Mouse (Mus musculus): ENCODE measurements at regions not wholly inside any gene's neighbourhood (a gene's known extent, or its start where the extent isn't known, plus 50 kb on each side); places are given as distances from the start of the nearest gene placed in this dataset.

DNA sequence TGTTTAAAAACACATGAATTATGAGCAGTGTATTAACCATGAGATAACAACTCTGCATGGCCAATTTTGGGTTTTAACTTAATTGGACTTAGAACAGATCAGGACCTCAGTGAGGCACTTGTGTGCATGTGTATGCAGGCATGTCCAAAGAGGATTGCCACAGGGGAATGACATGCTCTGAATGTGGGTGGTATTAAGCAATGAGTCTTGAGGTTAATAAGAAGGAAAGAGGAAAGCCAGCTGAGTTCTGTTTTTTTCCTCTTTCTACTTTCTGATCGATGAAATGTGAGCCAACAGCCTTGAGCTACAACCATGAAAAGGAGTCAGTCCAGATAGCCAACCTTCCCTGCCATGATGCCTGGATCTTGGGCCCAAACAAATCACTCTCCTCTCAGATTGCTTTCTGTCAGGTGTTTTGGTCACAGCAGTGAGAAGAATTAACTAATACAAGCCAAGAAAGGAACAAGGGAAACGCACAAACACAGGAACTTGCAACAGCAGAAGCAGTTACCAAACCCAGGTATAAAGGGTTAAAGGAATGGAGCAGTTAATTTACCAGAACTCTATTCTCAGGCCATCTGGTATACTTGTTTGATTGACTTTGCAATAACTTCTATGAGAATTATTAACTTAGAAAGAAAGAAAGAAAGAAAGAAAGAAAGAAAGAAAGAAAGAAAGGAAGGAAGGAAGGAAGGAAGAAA, 243.3 kb upstream of the Mmadhc start:
- Histone ChIP-seq H3K9me3 (ENCODE audit: control insufficient read depth) (no peaks in the 10 kb centered on the region), H3K4me1 (replicated peaks; ENCODE audit: control insufficient read depth, insufficient read depth, low read length) (no peaks in the 10 kb centered on the region), H3K4me2 (replicated peaks; ENCODE audit: low read depth) (no peak overlapping the region), H3K4me3 (ENCODE audit: low read depth, low read length) (no peak overlapping the region), H3K36me3 (ENCODE audit: control insufficient read depth, insufficient read depth) (no peaks in the 10 kb centered on the region), H3K27me3 (replicated peaks; ENCODE audit: control insufficient read depth, insufficient read depth, low read length) (no peaks in the 10 kb centered on the region), H3K9ac (ENCODE audit: low read depth, low read length) (no peak overlapping the region), H3K27ac (ENCODE audit: low read depth, low read length) (no peak overlapping the region)
- no peak for ATAC-seq
- no peak for TF ChIP-seq CTCF (IDR thresholded peaks at IDR 0.05; ENCODE audit: low read depth)
- WGBS: 86% methylated on average over 2 of the region's 2 CpGs

DNA sequence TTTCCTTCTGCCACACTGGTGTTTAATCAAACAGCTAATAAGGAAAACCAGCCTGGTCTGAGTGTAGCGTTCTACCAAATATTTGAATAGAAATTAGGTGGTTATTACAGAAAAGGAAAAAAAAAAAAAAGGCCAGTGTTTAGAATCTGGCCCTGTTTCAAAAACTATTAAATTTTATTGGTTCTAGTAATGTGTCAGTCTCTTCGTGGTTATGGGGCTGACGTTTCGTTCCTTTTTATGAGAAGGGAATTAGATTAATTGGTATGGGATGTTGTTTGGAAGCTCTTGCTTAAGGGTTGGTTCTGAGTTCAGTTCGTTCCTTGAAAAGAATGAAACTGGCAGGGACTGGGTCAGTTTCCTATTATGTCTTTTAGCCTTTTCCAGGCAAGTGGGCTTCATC, 241.5 kb upstream of the Mmadhc start:
- ATAC-seq: no peak
- Histone ChIP-seq H3K27ac (ENCODE audit: low read depth, low read length) (no peak overlapping the region), H3K4me2 (replicated peaks; ENCODE audit: low read depth) (no peak overlapping the region), H3K27me3 (replicated peaks; ENCODE audit: control insufficient read depth, insufficient read depth, low read length) (no peaks in the 10 kb centered on the region), H3K9me3 (ENCODE audit: control insufficient read depth) (no peaks in the 10 kb centered on the region), H3K4me3 (ENCODE audit: low read depth, low read length) (no peak overlapping the region), H3K4me1 (replicated peaks; ENCODE audit: control insufficient read depth, insufficient read depth, low read length) (no peaks in the 10 kb centered on the region), H3K9ac (ENCODE audit: low read depth, low read length) (no peak overlapping the region), H3K36me3 (ENCODE audit: control insufficient read depth, insufficient read depth) (no peaks in the 10 kb centered on the region)
- no peak for TF ChIP-seq CTCF (IDR thresholded peaks at IDR 0.05; ENCODE audit: low read depth)
- WGBS: 53% methylated on average over 5 of the region's 5 CpGs

GRCm38 (mm10) chr2:50535085-50535878, 238.7 kb upstream of the Mmadhc start:
- Histone ChIP-seq H3K27ac (ENCODE audit: low read depth, low read length) (no peak overlapping the region), H3K36me3 (ENCODE audit: control insufficient read depth, insufficient read depth) (no peaks in the 10 kb centered on the region), H3K4me1 (replicated peaks; ENCODE audit: control insufficient read depth, insufficient read depth, low read length) (no peaks in the 10 kb centered on the region), H3K9me3 (ENCODE audit: control insufficient read depth) (no peaks in the 10 kb centered on the region), H3K27me3 (replicated peaks; ENCODE audit: control insufficient read depth, insufficient read depth, low read length) (no peaks in the 10 kb centered on the region), H3K4me2 (replicated peaks; ENCODE audit: low read depth) (no peak overlapping the region), H3K4me3 (ENCODE audit: low read depth, low read length) (no peak overlapping the region), H3K9ac (ENCODE audit: low read depth, low read length) (no peak overlapping the region)
- WGBS: 81% methylated on average over 4 of the region's 4 CpGs
- ATAC-seq: no peak
- TF ChIP-seq CTCF (IDR thresholded peaks at IDR 0.05; ENCODE audit: low read depth): no peak

- Histone ChIP-seq H3K27me3 (replicated peaks; ENCODE audit: control insufficient read depth, insufficient read depth, low read length) (no peaks in the 10 kb centered on the region), H3K36me3 (ENCODE audit: control insufficient read depth, insufficient read depth) (no peaks in the 10 kb centered on the region), H3K27ac (ENCODE audit: low read depth, low read length) (no peak overlapping the region), H3K4me2 (replicated peaks; ENCODE audit: low read depth) (no peak overlapping the region), H3K9ac (ENCODE audit: low read depth, low read length) (no peak overlapping the region), H3K4me3 (ENCODE audit: low read depth, low read length) (no peak overlapping the region), H3K4me1 (replicated peaks; ENCODE audit: control insufficient read depth, insufficient read depth, low read length) (no peaks in the 10 kb centered on the region), H3K9me3 (ENCODE audit: control insufficient read depth) (no peaks in the 10 kb centered on the region)
- ATAC-seq: no peak
- TF ChIP-seq CTCF (IDR thresholded peaks at IDR 0.05; ENCODE audit: low read depth): no peak
- WGBS: 72% methylated on average over 2 of the region's 2 CpGs
Observed at GRCm38 (mm10) chr2:50533702-50534101, 237.1 kb upstream of the Mmadhc start.

DNA sequence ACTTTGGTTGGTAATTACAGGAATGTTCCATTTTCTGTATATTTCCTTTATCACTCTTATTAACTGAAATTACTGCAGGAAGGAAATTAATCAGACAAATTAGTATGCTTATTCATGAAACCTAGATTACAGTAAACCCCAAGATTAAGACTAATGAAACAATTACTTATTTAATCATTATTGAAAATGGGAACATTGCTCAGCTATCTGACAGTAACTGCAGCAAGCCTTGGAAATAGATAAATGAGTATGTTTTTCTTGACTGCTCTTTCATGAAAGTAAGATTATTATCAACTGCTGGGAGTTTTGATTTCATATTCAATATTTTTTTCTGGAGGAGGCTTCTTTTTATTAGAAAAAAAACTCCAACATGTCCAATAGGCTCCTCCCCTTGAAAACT, 230.8 kb upstream of the Mmadhc start:
- no peak overlapping the region for H3K4me3 ChIP-seq (ENCODE audit: low read depth, low read length)
- ATAC-seq: no peak

DNA sequence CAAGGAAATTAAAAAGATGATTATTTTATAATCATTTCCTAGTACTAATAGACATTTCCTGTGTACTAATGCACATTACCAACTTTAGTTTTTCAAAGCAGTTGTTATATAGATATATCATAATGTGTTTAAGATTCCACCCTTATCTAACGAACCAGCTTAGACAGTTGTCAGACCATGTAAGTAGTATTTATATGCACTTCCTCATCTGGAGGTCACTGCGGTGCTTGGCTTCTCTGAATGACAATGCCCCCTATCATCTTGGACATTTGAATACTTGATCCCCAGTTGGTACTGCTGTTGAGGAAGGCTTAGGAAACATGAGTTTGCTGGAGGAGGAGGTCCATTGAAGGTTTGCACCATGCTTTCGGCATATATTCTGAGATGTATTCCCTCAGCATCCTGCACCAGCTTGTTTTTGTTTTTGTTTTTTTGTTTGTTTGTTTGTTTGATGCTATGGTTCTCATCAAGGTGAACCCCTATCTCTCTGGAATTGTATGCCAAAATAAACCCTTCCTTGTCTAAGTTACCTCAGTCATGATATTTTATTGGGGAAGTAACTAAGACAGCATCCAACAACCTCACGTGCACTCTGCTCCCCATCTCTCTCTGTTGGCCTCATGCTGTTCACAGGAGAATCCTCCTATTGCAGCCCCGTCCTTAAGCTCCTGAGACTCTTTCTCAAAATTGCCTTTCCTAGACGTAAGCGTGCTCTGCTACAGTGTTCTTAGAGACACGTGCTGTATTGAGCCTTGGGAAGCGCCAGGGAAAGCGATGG, 228.4 kb upstream of the Mmadhc start:
- no peaks in the 10 kb centered on the region for H3K27me3 ChIP-seq (replicated peaks; ENCODE audit: control insufficient read depth, insufficient read depth, low read length)
- no peaks in the 10 kb centered on the region for H3K36me3 ChIP-seq (ENCODE audit: control insufficient read depth, insufficient read depth)
- WGBS: 83% methylated on average over 10 of the region's 10 CpGs
- ATAC-seq: no peak
- no peak overlapping the region for H3K4me2 ChIP-seq (replicated peaks; ENCODE audit: low read depth)
- H3K9me3 ChIP-seq (ENCODE audit: control insufficient read depth): no peaks in the 10 kb centered on the region
- no peak overlapping the region for H3K27ac ChIP-seq (ENCODE audit: low read depth, low read length)
- TF ChIP-seq CTCF (IDR thresholded peaks at IDR 0.05; ENCODE audit: low read depth): no peak
- no peak overlapping the region for H3K9ac ChIP-seq (ENCODE audit: low read depth, low read length)
- no peak overlapping the region for H3K4me3 ChIP-seq (ENCODE audit: low read depth, low read length)
- no peaks in the 10 kb centered on the region for H3K4me1 ChIP-seq (replicated peaks; ENCODE audit: control insufficient read depth, insufficient read depth, low read length)

More for the DNA sequence above, 230.8 kb upstream of the Mmadhc start:
- H3K27ac ChIP-seq (ENCODE audit: low read depth, low read length): no peak overlapping the region
- no peaks in the 10 kb centered on the region for H3K9me3 ChIP-seq (ENCODE audit: control insufficient read depth)
- H3K9ac ChIP-seq (ENCODE audit: low read depth, low read length): no peak overlapping the region
- H3K27me3 ChIP-seq (replicated peaks; ENCODE audit: control insufficient read depth, insufficient read depth, low read length): no peaks in the 10 kb centered on the region
- no peak overlapping the region for H3K4me2 ChIP-seq (replicated peaks; ENCODE audit: low read depth)
- H3K36me3 ChIP-seq (ENCODE audit: control insufficient read depth, insufficient read depth): no peaks in the 10 kb centered on the region
- no peak for TF ChIP-seq CTCF (IDR thresholded peaks at IDR 0.05; ENCODE audit: low read depth)
- no peaks in the 10 kb centered on the region for H3K4me1 ChIP-seq (replicated peaks; ENCODE audit: control insufficient read depth, insufficient read depth, low read length)
